ENCODE assay signal across 8 mouse cellular contexts in genomic region chr11:69922796-69923195, GRCm38 (mm10). TPM values are rescaled to one million over a fixed set of nuclear protein-coding genes. Genes with fewer than 3 reads are reported as not detected.
A peak's percentile ranks its signal among the peaks of the same experiment; 100 is the strongest.
DNase-seq lines count a peak whose midpoint lies in the region; ATAC-seq and TF ChIP-seq lines count a peak whose summit lies in the region.
"Had no signal": no experiment of that assay in that cellular context is flagged by ENCODE, and none has a peak within 500 bp of the region (broad histone marks: within the 10 kb centered on the region; RNA-seq: fewer than 3 reads in every experiment).

No protein-coding gene starts in this region.

- peaks cover 11% of the 10 kb centered on the region for H3K4me1 ChIP-seq in kidney, embryonic 14.5 days (ENCODE audit: control insufficient read depth, insufficient read depth, low read length)
- peaks cover 20% of the 10 kb centered on the region for H3K4me1 ChIP-seq in bone marrow macrophage, adult 2 months (ENCODE audit: control insufficient read depth, insufficient read depth, low read length)
- H3K4me1 ChIP-seq in hindbrain, embryonic 13.5 days (replicated peaks), result peaks cover 28% of the 10 kb centered on the region
- H3K4me1 ChIP-seq in midbrain, embryonic 15.5 days, result peaks cover 30% of the 10 kb centered on the region

- no peaks in the 10 kb centered on the region for H3K27me3 ChIP-seq in kidney, embryonic 14.5 days (ENCODE audit: control insufficient read depth, insufficient read depth, low read length)
- H3K27me3 ChIP-seq in hindbrain, embryonic 13.5 days, result no peaks in the 10 kb centered on the region
- H3K27me3 ChIP-seq in midbrain, embryonic 15.5 days (replicated peaks), result no peaks in the 10 kb centered on the region

- TF ChIP-seq POLR2A in bone marrow macrophage, adult 2 months (IDR thresholded peaks at IDR 0.05; ENCODE audit: borderline replicate concordance, low read depth, low read length), result no peak

- no peak overlapping the region for H3K9ac ChIP-seq in kidney, embryonic 14.5 days (ENCODE audit: low read depth, low read length)
- peak overlapping the region; percentile 51; the same call in 1 of the 2 replicates for H3K9ac ChIP-seq in hindbrain, embryonic 13.5 days
- H3K9ac ChIP-seq in midbrain, embryonic 15.5 days, result no peak overlapping the region; the same call in 1 of the 2 replicates

- no peak for ATAC-seq in kidney, embryonic 14.5 days (ENCODE audit: low FRiP score, low TSS enrichment)
- ATAC-seq in hindbrain, embryonic 13.5 days (ENCODE audit: low FRiP score), result no peak
- no peak for ATAC-seq in midbrain, embryonic 15.5 days (replicated peaks)

- H3K36me3 ChIP-seq in kidney, embryonic 14.5 days (ENCODE audit: control insufficient read depth, insufficient read depth, low read length), result peaks cover 16% of the 10 kb centered on the region
- peaks cover 12% of the 10 kb centered on the region for H3K36me3 ChIP-seq in hindbrain, embryonic 13.5 days
- H3K36me3 ChIP-seq in midbrain, embryonic 15.5 days (replicated peaks), result peaks cover 8% of the 10 kb centered on the region; the same call in 1 of the 2 replicates

- no peak for DNase-seq in kidney, adult 9 months
- DNase-seq in cerebellum, adult 18-20 months, result no peak
- DNase-seq in thymus, postnatal 10 days (ENCODE audit: low spot score in 2 of 2), result no peak
- DNase-seq: adrenal gland, postnatal 36 days had no signal

- TF ChIP-seq CTCF in bone marrow macrophage, adult 2 months (IDR thresholded peaks at IDR 0.05; ENCODE audit: low read depth, low read length), result no peak

- H3K9me3 ChIP-seq in kidney, embryonic 14.5 days (ENCODE audit: control insufficient read depth, low read length), result no peaks in the 10 kb centered on the region
- no peaks in the 10 kb centered on the region for H3K9me3 ChIP-seq in hindbrain, embryonic 13.5 days
- H3K9me3 ChIP-seq in midbrain, embryonic 15.5 days, result no peaks in the 10 kb centered on the region

- H3K4me3 ChIP-seq in kidney, embryonic 14.5 days (ENCODE audit: low read length), result no peak overlapping the region
- no peak overlapping the region for H3K4me3 ChIP-seq in bone marrow macrophage, adult 2 months (ENCODE audit: insufficient read depth, low read length)
- no peak overlapping the region for H3K4me3 ChIP-seq in hindbrain, embryonic 13.5 days
- no peak overlapping the region for H3K4me3 ChIP-seq in midbrain, embryonic 15.5 days

- 0 out of 2 replicates have a peak overlapping the region, but pooled peaks have one; percentile 98 for H3K27ac ChIP-seq in kidney, embryonic 14.5 days (ENCODE audit: low read depth, low read length)
- peak overlapping the region; percentile 94 for H3K27ac ChIP-seq in bone marrow macrophage, adult 2 months (ENCODE audit: insufficient read depth, low read depth, low read length)
- H3K27ac ChIP-seq in hindbrain, embryonic 13.5 days, result no peak overlapping the region; the same call in 1 of the 2 replicates
- H3K27ac ChIP-seq in midbrain, embryonic 15.5 days, result peak overlapping the region; percentile 23; the same call in 1 of the 2 replicates

- 67% methylated on average over 3 of the region's 3 CpGs for WGBS in kidney, embryonic 14.5 days
- whole genome bisulfite sequencing in hindbrain, embryonic 13.5 days, result 68% methylated on average over 3 of the region's 3 CpGs
- 73% methylated on average over 3 of the region's 3 CpGs for WGBS in midbrain, embryonic 15.5 days

- H3K4me2 ChIP-seq in kidney, embryonic 14.5 days (replicated peaks; ENCODE audit: low read depth, low read length), result no peak overlapping the region
- no peak overlapping the region for H3K4me2 ChIP-seq in hindbrain, embryonic 13.5 days
- no peak overlapping the region for H3K4me2 ChIP-seq in midbrain, embryonic 15.5 days

RNA-seq across cellular contexts. Expression of gene Eif5a, which starts 1.0 kb away (rescaled TPM):
- 2,108 and 2,169 TPM in 2 replicates for polyA plus RNA-seq in kidney, embryonic 14.5 days (2014; fragmentation: Nextera tagmentation; extraction: Ambion mirVana)
- 326 and 347 TPM in 2 replicates for polyA plus RNA-seq in bone marrow macrophage, adult 2 months (2012; ENCODE audit: insufficient read depth, insufficient read length, missing spikeins)
- polyA plus RNA-seq in hindbrain, embryonic 13.5 days (2015; fragmentation: Nextera tagmentation; extraction: Ambion mirVana), result 1,129 and 1,134 TPM in 2 replicates
- polyA plus RNA-seq in midbrain, embryonic 15.5 days (2015; fragmentation: Nextera tagmentation; extraction: Ambion mirVana), result 1,022 and 1,040 TPM in 2 replicates

RNA-seq across cellular contexts. Expression of gene Gps2, which starts 9.1 kb away (rescaled TPM):
- polyA plus RNA-seq in kidney, embryonic 14.5 days (2014; fragmentation: Nextera tagmentation; extraction: Ambion mirVana), result 73.4 and 82.0 TPM in 2 replicates
- polyA plus RNA-seq in bone marrow macrophage, adult 2 months (2012; ENCODE audit: insufficient read depth, insufficient read length, missing spikeins), result 92.8 and 103 TPM in 2 replicates
- polyA plus RNA-seq in hindbrain, embryonic 13.5 days (2015; fragmentation: Nextera tagmentation; extraction: Ambion mirVana), result 72.4 and 77.3 TPM in 2 replicates
- polyA plus RNA-seq in midbrain, embryonic 15.5 days (2015; fragmentation: Nextera tagmentation; extraction: Ambion mirVana), result 77.6 and 86.6 TPM in 2 replicates

RNA-seq across cellular contexts. Expression of gene Ybx2, which starts 12.8 kb away (rescaled TPM):
- polyA plus RNA-seq in kidney, embryonic 14.5 days (2014; fragmentation: Nextera tagmentation; extraction: Ambion mirVana), result 10.1 and 10.7 TPM in 2 replicates
- not detected in 2 replicates for polyA plus RNA-seq in bone marrow macrophage, adult 2 months (2012; ENCODE audit: insufficient read depth, insufficient read length, missing spikeins)
- 4.0 and 7.1 TPM in 2 replicates for polyA plus RNA-seq in hindbrain, embryonic 13.5 days (2015; fragmentation: Nextera tagmentation; extraction: Ambion mirVana)
- 5.6 and 6.4 TPM in 2 replicates for polyA plus RNA-seq in midbrain, embryonic 15.5 days (2015; fragmentation: Nextera tagmentation; extraction: Ambion mirVana)

RNA-seq across cellular contexts. Expression of gene Neurl4, which starts 21.9 kb away (rescaled TPM):
- polyA plus RNA-seq in kidney, embryonic 14.5 days (2014; fragmentation: Nextera tagmentation; extraction: Ambion mirVana), result 13.0 and 16.3 TPM in 2 replicates
- polyA plus RNA-seq in bone marrow macrophage, adult 2 months (2012; ENCODE audit: insufficient read depth, insufficient read length, missing spikeins), result 15.8 and 16.9 TPM in 2 replicates
- 18.8 and 22.6 TPM in 2 replicates for polyA plus RNA-seq in hindbrain, embryonic 13.5 days (2015; fragmentation: Nextera tagmentation; extraction: Ambion mirVana)
- 23.2 and 24.2 TPM in 2 replicates for polyA plus RNA-seq in midbrain, embryonic 15.5 days (2015; fragmentation: Nextera tagmentation; extraction: Ambion mirVana)

RNA-seq across cellular contexts. Expression of gene 2810408A11Rik, which starts 22.0 kb away (rescaled TPM):
- 12.4 and 15.1 TPM in 2 replicates for polyA plus RNA-seq in kidney, embryonic 14.5 days (2014; fragmentation: Nextera tagmentation; extraction: Ambion mirVana)
- polyA plus RNA-seq in bone marrow macrophage, adult 2 months (2012; ENCODE audit: insufficient read depth, insufficient read length, missing spikeins), result 1.4 TPM in 1 of 2 replicates, not detected in the other
- polyA plus RNA-seq in hindbrain, embryonic 13.5 days (2015; fragmentation: Nextera tagmentation; extraction: Ambion mirVana), result 10.3 and 11.7 TPM in 2 replicates
- polyA plus RNA-seq in midbrain, embryonic 15.5 days (2015; fragmentation: Nextera tagmentation; extraction: Ambion mirVana), result 11.1 and 11.8 TPM in 2 replicates
